Mouse (Mus musculus) lung, postnatal 0 days (tissue): ENCODE data around the gene Icam1. TPM values are rescaled to one million over a fixed set of nuclear protein-coding genes. Genes with fewer than 3 reads are reported as not detected.

Source experiments
- ATAC-seq: fragments of 200-750 bp; cut with Nextera tagmentation; 2 replicates; pipeline ENCODE4 v1.8.0; 2017; ENCODE audit warnings: moderate library complexity
- DNase-seq: peaks from one replicate; pipeline ENCODE4 v3.0.0-alpha.2; 2016; ENCODE audit warnings: low spot score
- H3K27ac ChIP-seq: fragments of 300-500 bp; sonication (generic); 2 replicates; pipeline ENCODE4 v1.5.1; 2014; ENCODE audit warnings: antibody characterized with exemption, mild to moderate bottlenecking, low read length, mixed read lengths
- H3K27me3 ChIP-seq: fragments of 300-500 bp; sonication (generic); replicated peaks from 2 replicates; pipeline ENCODE4 v1.6.1; 2014; ENCODE audit warnings: low read length, mixed read lengths; ENCODE audit not compliant: insufficient read depth
- H3K36me3 ChIP-seq: fragments of 300-500 bp; sonication (generic); 2 replicates; pipeline ENCODE4 v1.6.1; 2014; ENCODE audit warnings: low read length, mixed read lengths; ENCODE audit not compliant: insufficient read depth
- H3K4me1 ChIP-seq: fragments of 300-500 bp; sonication (generic); 2 replicates; pipeline ENCODE4 v1.6.1; 2014; ENCODE audit warnings: antibody characterized with exemption, low read depth, low read length, mixed read lengths; ENCODE audit not compliant: insufficient read depth
- H3K4me2 ChIP-seq: fragments of 300-500 bp; sonication (generic); replicated peaks from 2 replicates; pipeline ENCODE4 v1.6.1; 2014; ENCODE audit warnings: low read depth, mild to moderate bottlenecking, low read length, moderate library complexity, mixed read lengths
- H3K4me3 ChIP-seq: fragments of 300-500 bp; sonication (generic); 2 replicates; pipeline ENCODE4 v1.5.1; 2014; ENCODE audit warnings: low read depth, low read length
- H3K9ac ChIP-seq: fragments of 300-500 bp; sonication (generic); replicated peaks from 2 replicates; pipeline ENCODE4 v1.6.1; 2014; ENCODE audit warnings: low read depth, mild to moderate bottlenecking
- H3K9me3 ChIP-seq: fragments of 300-500 bp; sonication (generic); 2 replicates; pipeline ENCODE4 v1.6.1; 2016; ENCODE audit warnings: low read length, mixed read lengths
- CTCF ChIP-seq: IDR thresholded peaks from 2 replicates; pipeline ENCODE4 v1.5.1; 2016; ENCODE audit warnings: antibody characterized with exemption, mild to moderate bottlenecking
- EP300 ChIP-seq: IDR thresholded peaks from 2 replicates; pipeline ENCODE4 v1.6.1; 2016; ENCODE audit warnings: antibody characterized with exemption, mild to moderate bottlenecking, control low read depth
- WGBS: fragments of 180-500 bp; shearing (Covaris S2); extraction: QIAGEN DNeasy Blood & Tissue Kit; methylation state at CpG from one replicate; pipeline ENCODE4 v1.1.7; 2014; 5-methylcytosine and 5-hydroxymethylcytosine counted together
- polyA plus RNA-seq: library from polyadenylated mRNA; unstranded; fragments of >200 nt; fragmentation: Nextera tagmentation; extraction: Ambion mirVana; gene quantifications from 2 replicates; pipeline ENCODE4 v1.2.1, GENCODE M21; 2015

Icam1 gene
- polyA plus RNA-seq, 1 experiment from 2014 or later = 236 TPM

- no peak for ATAC-seq
- Histone ChIP-seq H3K9ac (no peak overlapping the region), H3K4me1 (peaks cover 14% of the 10 kb centered on the region; the same call in 1 of the 2 replicates)
Measured at GRCm38 (mm10) chr9:20973001-20973681, 42.6 kb upstream of the Icam1 start.

GRCm38 (mm10) chr9:20973682-20974075, 42.1 kb upstream of the Icam1 start:
- Histone ChIP-seq H3K4me2 (peak overlapping the region; percentile 83), H3K27ac (peak overlapping the region; percentile 92), H3K36me3 (peaks cover 6% of the 10 kb centered on the region; the same call in 1 of the 2 replicates), H3K4me3 (peak overlapping the region; percentile 1; the same call in 1 of the 2 replicates), H3K4me1 (peaks cover 14% of the 10 kb centered on the region; the same call in 1 of the 2 replicates), H3K27me3 (no peaks in the 10 kb centered on the region), H3K9me3 (no peaks in the 10 kb centered on the region), H3K9ac (no peak overlapping the region)
- TF ChIP-seq EP300 = no peak
- TF ChIP-seq CTCF = no peak
- DNase-seq (peak; percentile 65), ATAC-seq (no peak)
- 17% methylated on average over 6 of the region's 6 CpGs for WGBS

More at GRCm38 (mm10) chr9:20973001-20973681, 42.6 kb upstream of the Icam1 start:
- no peak overlapping the region; the same call in 1 of the 2 replicates for H3K4me3 ChIP-seq
- no peak for DNase-seq
- no peaks in the 10 kb centered on the region for H3K9me3 ChIP-seq
- peak overlapping the region; percentile 92 for H3K27ac ChIP-seq
- peaks cover 12% of the 10 kb centered on the region; the same call in 1 of the 2 replicates for H3K36me3 ChIP-seq
- WGBS = 71% methylated on average over 4 of the region's 4 CpGs
- TF ChIP-seq EP300 (no peak), CTCF (no peak; the same call in 1 of the 2 replicates)
- no peaks in the 10 kb centered on the region for H3K27me3 ChIP-seq
- H3K4me2 ChIP-seq = peak overlapping the region; percentile 83

DNA sequence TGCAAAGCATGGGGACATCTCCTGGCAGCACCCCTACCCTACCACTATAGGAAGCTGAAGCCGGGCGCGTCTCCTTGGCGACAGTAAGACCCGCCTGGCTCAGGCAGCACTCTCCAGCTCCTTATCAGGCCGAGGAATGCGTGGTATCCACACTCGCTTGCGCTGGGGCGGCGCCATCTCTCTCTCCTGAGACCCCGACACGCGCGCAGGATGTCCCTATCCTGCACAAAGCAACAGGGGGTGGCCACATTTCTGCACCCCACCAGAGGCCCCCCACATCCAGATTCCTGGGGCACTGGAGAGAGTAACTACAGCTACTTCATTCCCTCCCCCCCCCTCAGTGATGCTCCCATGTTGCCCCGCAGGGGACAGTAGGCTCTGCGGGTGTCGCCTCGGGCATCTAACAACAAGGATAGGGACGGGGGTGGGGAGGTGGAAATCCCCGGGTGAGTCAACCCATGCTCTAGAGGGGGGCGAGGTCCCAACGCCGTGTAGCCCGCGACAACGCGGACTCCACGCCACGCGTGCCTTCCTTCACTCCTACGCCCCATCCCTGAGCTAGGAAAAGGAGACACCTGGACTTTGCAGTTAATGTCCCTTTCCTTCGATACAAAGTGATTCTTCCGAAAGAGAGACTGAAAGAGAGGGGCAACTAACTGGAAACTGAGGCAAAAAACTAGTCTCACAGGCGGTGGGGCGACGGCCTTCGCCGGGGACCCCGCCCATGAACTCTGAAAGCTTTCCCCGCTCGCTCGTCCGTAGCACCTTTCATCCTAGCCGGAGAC, 40.2 kb upstream of the Icam1 start:
- H3K9me3 ChIP-seq = no peaks in the 10 kb centered on the region
- peak overlapping the region; percentile 96 for H3K27ac ChIP-seq
- H3K4me2 ChIP-seq = peak overlapping the region; percentile 83
- TF ChIP-seq CTCF (peak; percentile 3; the same call in 1 of the 2 replicates), EP300 (0 out of 2 replicates have a peak, but pooled peaks have one; percentile 4)
- H3K4me1 ChIP-seq = peaks cover 14% of the 10 kb centered on the region; the same call in 1 of the 2 replicates
- H3K27me3 ChIP-seq = no peaks in the 10 kb centered on the region
- H3K4me3 ChIP-seq = peak overlapping the region; percentile 85
- H3K9ac ChIP-seq = peak overlapping the region; percentile 82
- ATAC-seq (peak; percentile 51), DNase-seq (peak; percentile 89)
- WGBS = under 1% methylated on average over 43 of the region's 45 CpGs
- no peaks in the 10 kb centered on the region for H3K36me3 ChIP-seq

- Histone ChIP-seq H3K4me2 (peak within 1 kb of the TSS; percentile 83), H3K4me3 (peak within 1 kb of the TSS; percentile 85), H3K4me1 (peaks cover 14% of the 10 kb centered on the region; the same call in 1 of the 2 replicates), H3K27ac (peak within 1 kb of the TSS; percentile 96), H3K27me3 (no peaks in the 10 kb centered on the region), H3K9ac (peak within 1 kb of the TSS; percentile 82), H3K36me3 (no peaks in the 10 kb centered on the region), H3K9me3 (no peaks in the 10 kb centered on the region)
- ATAC-seq = peak; percentile 67
- 0% methylated on average over 36 of the region's 47 CpGs for WGBS
- peak; percentile 96 for DNase-seq
- TF ChIP-seq EP300 = no peak
- no peak for TF ChIP-seq CTCF
Measured at GRCm38 (mm10) chr9:20976216-20976960, 39.4 kb upstream of the Icam1 start, which contains the start of gene S1pr2. Gene S1pr2 (minus strand): TSS chr9:20976781.

GRCm38 (mm10) chr9:20976961-20977689, 38.7 kb upstream of the Icam1 start:
- H3K9me3 ChIP-seq = no peaks in the 10 kb centered on the region
- peak overlapping the region; percentile 83 for H3K4me2 ChIP-seq
- H3K4me3 ChIP-seq = peak overlapping the region; percentile 85
- WGBS = 0% methylated on average over 4 of the region's 4 CpGs
- peaks cover 14% of the 10 kb centered on the region; the same call in 1 of the 2 replicates for H3K4me1 ChIP-seq
- H3K27ac ChIP-seq = peak overlapping the region; percentile 96
- no peak for DNase-seq
- no peak overlapping the region for H3K9ac ChIP-seq
- peak; percentile 41 for TF ChIP-seq CTCF
- peak; percentile 58 for TF ChIP-seq EP300
- no peak for ATAC-seq
- H3K36me3 ChIP-seq = no peaks in the 10 kb centered on the region
- no peaks in the 10 kb centered on the region for H3K27me3 ChIP-seq
